Mouse (Mus musculus) frontal cortex, postnatal 14 days (tissue): ENCODE data around the gene Crebl2.

Experiments used
- DNase-seq, 2 experiments: peaks; one replicate each; pipeline ENCODE4 v3.0.0; 2022; ENCODE audit warnings: low spot score in 2 of 2

Crebl2 gene

DNA sequence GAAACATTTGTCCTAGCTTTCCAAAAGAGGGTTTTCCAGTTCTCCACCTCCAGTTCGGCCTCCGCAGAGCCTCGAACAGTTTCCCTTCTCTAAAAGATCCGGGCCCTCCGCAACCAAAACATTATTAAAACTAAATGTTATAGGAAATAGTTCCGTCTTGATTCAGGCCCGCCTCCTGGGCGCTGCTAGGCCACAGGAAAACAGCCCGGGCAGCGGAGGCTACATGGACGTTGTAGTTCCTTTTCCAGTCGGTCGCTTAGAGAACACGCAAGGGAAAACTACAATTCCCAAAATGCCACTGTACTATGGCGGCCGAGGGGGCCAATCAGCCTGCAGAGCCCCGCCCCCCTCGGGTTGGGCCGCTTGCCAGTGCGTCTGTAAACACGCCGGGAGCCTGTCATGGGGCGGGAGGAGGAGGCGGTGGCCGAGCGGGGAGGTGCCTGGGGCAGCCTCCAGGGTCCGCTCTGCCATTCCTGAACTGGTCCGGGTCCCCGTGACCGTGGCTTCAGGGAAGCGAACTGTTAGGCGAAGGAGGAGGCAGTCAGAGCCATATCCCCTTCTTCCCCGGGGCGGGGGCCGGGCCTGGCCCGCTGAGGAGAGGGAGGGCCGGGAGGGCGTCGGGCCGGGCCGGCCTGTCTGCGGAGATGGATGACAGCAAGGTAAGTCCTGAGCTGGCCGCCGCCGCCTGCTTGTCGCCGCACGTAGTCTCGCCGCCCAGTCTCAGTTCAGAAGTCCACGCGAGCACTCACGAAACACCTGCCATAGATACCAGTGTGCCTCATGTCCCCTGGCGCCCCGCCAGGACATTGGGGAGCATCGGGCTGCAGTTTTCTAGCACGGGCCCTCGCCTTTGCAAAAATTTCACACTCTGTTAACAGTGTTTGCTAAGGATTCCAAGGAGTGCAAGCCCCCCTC, at the start of gene Crebl2:
Crebl2 (plus strand) TSS at position 369 of the 915 bp plus-strand sequence.
- DNase-seq: peak; percentile 98 to 99

DNA sequence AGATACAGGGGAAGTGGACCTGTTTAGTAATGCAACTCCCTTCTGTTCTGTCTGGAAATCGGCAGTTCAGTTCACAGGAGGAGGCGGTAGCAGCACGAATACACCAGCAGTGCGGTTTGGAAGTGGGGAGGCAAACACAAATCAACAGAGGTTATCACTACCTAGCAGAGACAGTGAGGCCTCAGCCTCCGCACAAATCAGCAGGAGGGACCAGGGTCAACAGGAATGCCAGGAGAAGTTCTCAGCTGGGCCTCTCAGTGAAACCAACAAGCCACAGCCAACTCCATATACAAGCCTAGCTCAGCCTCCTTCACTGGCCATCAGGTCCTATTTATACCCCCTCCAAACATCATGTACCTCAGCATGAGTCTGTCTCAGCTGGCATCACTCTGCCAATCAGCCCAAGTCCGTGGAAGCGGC, 48.5 kb upstream of the Crebl2 start:
- no peak for DNase-seq

DNA sequence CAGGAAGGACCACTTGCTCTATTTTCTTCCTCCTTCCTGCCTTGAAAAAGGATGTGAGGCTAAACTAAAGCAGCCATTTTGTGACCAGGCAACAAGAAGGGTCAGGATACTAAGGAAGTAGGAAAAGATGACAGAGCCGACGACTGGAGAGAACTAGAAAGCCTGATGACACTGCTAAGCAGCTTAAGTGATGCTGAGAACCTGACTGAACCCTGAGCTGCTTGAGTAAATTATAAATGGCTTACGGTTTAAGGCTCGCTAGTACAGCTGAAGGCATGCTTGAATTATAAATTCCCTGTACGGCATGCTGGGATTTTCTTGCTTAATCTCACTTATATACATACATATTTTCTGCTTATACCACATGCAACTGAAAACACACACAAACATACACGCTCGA, 47.1 kb upstream of the Crebl2 start:
- DNase-seq: no peak

DNA sequence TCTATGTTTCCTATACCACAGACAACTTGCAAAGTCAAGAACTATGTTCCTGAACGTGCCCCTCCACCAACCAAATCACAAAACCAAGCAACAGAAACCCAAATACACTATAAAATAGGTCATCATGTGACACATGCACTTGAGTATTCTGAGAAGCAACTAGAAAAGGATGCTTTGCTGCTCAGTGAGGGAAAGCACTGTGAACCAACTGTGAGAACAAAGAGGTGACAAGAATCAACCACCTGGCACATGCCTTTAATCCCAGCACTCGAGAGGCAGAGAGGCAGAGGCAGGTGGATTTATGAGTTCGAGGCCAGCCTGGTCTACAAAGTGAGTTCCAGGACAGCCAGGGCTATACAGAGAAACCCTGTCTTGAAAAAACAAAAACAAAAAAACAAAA, 43.5 kb upstream of the Crebl2 start:
- DNase-seq: no peak

DNA sequence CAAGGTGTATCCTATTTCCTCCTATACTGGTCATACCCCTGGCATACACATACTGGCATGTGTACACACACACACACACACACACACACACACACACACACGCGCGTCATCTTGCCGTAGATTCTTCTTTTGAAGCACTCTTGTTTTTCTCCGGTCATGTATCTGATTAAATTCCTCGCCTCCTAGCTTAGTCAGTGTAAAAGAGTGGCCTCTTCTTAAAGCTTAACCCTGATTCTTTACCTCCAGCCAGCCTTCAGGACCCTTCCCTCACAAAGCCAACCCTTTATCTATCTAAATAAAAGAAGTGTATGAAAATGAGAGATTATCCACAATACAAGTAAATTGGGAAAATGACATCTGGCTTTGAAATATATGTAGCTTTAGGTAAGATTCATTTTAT, 40.9 kb upstream of the Crebl2 start:
- no peak for DNase-seq

DNA sequence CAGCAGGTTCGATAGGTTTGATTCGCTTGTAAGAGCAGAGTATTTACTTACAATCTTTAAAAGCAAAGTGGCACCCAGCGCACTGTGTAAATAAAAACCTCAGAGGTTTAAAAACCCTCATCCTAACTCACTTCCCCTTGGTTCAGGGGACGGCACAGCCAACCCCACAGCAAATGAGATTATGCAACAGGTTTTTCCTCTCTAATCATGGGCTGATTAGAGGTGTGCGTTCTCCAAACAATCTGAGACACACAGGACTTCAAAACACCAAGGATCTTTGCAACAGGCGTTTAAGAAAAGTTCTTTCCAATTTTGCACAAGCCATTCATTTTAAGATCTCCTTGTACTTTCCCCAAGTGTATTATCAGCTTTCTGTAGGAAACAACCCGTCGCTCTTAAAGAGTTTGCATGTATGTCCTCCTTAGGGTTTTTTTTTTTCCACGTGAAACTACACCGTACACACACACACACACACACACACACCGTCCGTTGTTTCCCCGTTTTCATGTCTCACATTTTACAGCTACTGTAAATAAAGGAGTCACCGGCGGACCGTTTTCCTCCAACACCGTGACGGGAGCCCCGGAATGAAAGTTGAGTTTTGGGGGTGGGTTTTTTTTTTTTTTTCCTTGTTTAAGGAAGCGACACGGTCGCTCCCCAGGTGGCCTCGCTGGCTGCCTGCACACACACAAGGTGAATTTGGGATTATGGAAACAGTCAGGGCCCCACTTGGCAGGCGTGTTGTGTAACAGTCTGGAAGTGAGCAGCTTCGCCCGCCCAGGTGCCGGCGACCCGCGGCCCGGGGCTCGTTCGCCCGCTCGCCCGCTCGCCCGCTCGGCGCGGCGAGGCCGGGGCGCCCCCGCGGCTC, 38.5 kb upstream of the Crebl2 start:
- peak; percentile 5 to 10 for DNase-seq

DNA sequence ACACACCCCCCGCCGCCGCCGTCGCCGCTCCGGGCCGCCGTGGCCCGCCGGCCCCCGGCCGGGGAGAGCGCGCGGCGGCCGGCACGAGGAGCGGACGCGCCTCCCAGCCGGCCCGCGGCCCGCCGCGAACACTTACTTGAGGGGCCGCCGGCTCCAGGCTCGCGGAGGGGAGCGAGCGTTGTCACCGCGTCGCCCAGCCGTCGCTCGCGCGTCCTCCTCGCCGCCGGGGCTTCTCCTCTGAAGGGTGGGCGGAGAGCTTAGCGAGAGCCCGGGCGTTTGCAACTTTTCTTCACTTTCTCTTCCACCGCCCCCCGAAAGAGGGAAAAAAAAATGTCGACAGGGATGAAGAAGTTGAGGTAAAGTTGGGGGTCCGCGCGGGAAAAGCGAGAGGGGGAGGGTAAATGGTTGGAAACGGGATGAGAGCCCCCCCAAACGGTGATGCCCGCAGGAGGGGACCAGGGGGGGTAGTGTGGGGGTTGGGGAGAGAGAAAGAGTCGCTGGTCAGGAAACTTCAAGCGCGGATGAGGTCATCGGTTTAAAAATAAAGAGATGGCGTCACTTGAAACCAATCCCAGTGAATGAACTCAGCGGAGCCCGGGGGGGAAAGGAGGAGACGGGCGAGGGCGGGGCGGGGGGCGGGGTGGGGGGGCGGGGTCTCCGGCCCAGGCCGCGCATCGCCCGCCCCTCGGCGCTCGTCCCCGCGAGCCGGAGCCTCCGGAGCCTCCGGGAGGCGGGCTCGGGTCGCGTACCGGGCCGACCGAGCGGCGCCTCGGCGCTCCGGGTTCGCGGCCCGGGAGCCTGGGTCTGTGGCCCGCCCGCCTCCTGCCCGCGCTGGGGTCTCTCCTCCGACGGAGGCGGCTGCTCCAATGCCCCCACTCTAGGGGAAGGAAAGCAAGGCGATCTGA, 37.6 kb upstream of the Crebl2 start, which contains the start of gene Dusp16:
Dusp16 (minus strand) TSS at position 485 of the 905 bp plus-strand sequence.
- DNase-seq: peak; percentile 54 to 76

DNA sequence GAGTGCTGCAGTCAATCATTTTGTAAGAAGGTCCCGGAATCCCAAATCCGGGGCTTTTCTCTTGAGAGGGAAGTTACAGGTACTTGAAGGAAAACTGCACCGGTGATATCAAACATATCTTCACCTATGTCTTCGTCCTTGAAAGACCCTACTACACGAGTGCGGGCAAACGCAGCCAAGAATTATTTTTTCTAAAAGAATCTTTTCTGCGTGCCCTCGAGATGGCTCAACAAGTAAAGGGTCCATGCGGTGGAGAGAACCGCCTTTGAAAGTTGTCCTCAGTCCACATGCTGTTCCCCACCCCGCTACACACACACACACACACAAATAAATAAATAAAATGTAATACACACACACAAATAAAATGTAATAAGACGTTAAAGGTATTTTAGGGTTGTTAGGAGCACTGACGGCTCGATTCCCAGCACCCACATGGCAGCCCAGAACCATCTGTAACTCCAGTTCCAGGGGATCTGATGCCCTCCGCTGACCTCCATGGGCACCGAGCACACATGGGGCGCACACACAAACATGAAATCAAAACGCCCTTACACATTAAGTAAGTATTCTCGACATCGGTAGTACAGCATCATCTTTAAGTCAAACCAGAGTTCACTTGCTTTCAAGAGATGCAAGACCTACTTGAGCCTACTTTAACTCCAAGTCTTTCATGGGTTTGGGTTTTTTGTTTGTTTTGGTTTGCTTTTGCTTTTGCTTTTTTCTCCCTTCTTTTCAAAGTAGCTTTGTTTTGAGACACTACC, 36.7 kb upstream of the Crebl2 start:
- DNase-seq: no peak

DNA sequence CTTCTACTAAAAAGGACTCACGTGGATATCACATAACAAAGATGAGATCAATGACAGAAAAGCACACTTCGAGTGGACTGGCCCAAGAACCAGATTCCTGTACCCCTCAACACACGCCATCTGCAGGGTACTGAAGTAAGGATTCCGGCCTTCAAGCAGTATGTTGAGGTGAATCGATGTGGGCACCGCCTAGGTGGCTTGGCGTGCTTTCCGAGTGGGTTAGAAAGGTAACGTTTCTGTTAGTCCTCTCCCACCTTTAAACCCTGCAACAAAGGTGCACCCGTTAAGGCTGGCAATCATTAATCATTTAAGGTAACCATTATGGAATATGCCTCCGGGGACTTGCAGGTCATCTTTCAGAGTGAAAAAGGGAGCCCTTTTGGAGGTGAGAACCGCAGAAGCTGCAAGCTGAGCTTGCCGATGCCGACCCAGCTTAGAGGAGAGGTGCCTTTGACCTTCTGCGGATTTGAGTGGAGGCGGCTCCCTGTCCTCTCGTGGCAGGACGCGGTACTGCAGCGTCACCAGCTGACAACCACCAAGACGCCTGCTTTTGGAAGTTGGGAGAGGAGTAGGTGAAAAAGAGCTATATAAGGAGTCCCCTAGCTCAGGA, 35.9 kb upstream of the Crebl2 start:
- peak; percentile 58 to 62 for DNase-seq

DNA sequence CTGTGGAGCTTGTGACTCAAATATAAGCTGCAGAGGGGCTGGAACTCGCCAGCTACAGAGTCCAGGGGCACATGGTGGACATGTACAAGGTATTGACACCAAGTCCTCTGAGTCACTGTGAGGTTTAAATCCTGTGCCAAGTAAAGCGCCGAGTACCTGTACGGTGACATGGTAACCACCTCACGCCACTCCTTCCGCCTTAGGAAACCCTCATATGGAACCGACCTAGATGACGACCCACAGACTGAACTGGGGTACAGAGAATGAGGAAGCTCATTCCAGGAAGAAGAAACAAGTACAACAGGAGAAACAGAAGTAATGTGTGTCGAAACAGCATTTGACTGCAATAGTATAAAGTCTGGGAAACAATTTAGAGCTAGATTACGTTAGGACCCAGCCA, 33.7 kb upstream of the Crebl2 start:
- DNase-seq: no peak

DNA sequence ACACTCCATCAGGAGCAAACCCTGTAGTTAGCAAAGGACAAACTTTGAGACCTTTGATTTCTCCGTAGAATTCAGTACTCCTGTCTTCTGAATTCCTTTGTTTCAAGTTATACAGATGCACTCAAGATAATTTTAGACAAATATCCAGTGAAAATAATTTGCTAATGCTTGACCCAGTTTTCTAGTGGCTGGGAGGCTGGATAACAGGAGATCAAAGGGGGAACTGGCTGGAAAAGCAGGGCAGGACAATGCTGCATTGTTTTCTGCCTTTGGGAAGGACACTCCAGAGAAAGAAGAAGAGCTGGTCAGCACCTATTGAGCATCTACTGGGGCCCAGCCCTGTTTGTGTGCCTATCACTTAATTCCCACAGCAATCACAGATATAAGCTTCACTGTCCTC, 28.5 kb upstream of the Crebl2 start:
- DNase-seq: no peak

DNA sequence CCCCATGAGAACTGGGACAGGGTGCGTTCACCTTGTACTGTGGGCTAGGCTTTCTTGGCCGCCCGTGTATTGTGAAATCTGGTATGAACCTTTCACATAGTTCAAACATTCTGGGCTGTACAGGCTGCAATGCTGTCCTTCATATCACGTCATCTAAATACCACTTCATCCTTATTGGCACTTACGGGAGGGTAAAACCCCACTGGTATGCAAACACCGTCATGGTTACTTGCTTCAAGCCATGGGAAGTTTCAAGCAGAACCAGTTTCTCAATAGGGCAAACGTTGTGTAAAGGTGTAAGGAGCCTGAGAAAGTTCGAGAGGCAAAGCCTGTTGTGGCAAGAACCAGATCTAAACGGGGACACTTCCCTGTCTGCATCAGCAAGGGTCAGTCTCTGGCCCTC, 27.3 kb upstream of the Crebl2 start:
- DNase-seq: no peak

DNA sequence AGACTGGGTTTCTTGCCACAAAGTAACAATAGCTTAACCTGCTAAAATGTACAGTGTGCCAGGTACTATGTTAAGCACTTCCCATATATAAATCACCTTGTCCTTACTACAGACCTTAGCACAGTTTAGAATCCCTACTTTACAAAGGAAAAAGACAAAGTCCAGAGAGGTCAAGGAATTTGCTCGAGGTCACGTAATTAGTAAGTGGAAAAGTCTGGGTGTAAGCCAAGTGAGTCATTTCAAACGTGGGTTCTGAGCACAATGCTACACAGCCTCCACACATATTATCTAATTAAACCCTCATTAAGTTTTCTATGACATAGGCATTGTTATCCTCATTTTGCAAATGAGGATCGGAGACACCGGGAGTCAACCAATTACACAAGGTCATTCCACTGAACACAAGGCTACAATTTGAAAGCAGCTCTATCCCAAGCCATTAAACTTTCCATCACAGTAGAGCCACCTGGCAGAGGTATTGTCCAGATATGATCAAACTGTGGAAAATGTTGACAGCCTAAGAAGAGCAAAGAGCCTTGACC, 25.1 kb upstream of the Crebl2 start:
- no peak for DNase-seq

DNA sequence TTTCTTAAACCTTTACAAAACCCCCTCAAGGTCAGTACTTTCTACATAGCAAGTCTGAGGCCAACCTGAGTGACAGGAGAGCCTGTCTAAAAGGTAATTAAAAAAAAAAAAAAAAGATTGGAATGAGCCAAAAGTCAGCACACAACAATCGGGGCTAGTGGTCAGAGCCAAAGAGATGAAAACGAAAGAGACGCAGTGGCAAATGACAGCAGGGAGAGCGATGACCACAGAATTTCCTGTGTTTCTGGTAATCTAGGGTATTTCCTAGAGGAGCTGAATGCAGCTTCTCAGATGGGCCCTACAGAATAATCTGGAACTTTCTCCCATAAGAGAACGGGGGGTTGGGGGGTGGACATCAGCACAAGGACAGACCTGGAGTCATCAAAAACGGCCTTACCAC, 23.8 kb upstream of the Crebl2 start:
- no peak for DNase-seq

DNA sequence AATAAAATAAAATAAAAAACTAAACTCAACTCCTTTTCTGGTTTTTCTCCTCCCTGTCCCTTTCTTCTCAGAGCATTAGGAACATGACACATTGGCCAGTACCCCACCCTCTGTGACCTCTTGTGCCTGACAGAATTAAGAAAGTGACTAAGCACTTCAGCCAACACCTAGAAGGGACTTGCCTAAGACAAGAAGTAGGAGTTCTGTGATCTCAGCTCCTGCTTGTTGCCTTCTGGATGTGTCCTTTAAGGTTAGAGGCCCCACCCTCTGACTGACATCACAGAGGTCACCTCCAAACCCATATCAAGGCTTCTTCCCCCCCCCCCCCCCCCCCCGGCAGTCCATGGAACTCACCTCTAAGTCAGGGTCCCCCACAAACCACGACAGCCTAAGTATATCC, 22.9 kb upstream of the Crebl2 start:
- DNase-seq: no peak

DNA sequence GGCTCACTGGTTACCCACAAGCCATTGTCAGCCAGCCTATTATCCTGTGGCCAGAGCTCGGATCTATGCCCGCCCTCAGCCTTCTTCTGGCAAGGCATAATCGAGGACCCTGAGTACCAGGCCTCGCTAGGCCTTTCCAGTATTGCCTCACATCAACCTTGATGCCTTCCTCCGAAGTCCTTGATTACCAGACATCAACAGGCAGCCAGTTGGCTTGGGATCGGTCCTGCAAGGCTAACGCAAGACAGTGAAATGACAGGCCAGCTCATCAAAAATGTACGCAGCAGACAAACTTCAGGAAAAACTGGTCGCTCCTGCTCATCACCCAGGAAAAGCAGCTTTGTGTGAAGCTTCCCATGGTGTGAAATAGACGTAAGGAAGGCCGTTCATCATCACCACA, 22.2 kb upstream of the Crebl2 start:
- DNase-seq: no peak

DNA sequence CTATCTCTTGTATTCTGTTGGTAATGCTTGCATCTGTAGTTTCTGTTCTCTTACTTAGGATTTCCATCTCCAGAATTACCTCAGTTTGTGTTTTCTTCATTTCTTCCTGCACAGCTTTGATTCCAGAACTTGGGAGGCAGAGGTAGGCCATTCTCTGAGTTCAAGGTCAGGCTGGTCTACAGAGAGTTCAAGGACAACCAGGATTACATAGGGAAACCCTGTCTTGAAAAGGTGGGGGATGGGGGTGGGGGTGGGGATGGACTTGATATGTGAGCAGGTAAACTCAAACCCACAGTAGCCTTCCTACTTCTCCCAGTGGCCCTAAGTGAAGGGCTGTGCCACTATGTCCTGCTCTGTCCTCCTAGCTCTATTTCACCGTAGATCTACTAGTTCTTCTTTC, 16.9 kb upstream of the Crebl2 start:
- no peak for DNase-seq

DNA sequence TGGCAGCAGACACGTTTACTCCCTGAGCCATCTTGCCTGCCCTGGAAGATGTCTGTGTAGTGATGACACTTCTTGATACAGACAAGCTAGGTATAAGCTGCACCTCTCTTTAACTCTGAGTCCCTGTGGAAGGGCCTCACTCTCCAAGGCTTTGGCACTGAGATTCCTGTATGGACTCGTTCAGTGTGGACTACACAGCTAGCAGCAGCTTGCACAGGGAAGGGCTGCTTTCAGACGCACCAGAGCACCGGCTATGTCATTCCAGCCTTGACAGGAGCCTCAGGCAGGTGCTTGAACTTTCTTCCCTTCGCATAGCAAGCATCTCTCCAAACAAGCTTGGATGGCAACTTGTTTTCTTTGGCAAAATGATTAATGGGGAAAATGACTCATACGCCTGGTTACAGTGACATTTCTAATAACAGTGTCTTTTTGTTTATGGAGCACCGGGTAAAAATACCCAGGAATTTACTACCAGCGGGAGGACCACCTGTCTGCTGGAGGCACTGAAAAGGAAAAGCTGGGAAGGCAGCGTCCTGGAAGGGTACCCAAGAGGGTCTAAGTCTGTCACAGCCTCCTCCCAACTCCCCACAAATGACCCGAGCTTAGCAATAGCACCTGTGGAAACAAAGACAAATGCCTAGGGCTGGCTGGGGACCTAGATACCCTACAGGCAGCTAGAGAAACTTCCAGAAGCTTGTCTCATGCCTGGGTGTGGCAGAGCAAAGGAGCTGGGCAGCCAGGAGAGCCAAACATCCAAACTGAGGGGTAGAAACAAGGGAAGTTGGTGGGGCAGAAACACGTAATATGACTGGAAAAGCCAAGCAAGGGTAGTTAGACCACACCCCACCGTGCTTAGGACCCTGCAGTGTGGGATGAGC, 12.7 kb upstream of the Crebl2 start:
- no peak for DNase-seq

DNA sequence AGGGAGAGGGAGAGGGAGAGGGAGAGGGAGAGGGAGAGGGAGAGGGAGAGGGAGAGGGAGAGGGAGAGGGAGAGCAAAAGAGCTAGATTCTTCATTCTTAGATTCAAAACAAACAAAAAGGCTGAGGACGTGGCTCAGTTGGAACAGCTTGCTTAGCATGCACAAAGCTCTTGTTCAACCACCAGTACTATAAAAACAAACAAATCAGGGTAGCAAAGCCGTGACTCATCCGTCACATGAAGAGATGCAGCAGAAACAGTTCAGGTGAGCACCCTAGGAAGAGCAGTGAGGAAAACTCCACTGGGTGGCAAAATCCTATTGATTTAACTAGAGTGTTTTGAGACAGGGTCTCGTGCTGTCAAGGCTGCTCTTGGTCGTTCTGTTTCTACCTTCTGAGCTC, 10.2 kb upstream of the Crebl2 start:
- no peak for DNase-seq
